Mouse (Mus musculus): ENCODE measurements around the gene Phf21a.

DNA sequence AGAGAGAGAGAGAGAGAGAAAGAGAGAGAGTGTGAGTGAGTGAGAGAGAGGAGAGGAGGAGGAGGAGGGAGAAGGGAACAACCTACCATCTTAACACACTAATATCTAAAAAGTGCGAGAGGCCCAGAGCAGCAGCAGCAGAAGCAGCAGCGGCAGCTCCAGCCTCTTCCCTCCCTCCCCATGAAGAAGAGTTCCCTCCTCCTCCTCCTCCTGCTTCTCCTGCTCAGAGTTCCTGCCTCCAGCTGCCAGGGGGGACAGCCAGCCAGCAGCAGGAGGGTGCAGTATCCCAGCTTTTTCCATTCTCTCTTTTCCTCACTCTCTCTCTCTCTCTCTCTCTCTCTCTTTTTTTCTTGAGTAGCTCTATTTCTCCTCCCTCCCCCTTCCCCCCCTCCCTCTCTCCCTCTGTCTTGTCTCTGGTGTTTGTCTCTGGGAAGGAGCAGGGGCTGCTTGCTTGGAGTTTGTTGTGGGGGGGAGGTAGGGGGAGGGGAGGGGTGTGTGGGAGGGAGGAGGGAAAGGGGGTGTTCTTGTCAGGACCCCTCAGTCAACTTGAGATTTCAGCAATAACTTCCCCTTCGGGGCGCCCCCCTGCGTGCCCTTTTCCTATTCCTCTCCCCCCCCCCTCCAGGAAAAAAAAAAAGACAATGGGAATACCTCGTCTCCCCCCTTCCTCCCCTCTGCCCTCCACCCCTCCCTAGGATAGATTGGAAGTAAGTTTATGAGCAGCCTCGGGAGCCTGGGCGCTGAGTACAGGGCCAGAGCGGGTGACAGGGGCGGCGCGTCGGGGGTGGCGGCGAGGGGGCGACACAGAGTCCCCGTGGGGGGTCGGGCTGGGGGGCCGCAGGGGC, 91.4 kb downstream of the Phf21a start:
- TF ChIP-seq CTCF (IDR thresholded peaks at IDR 0.05; ENCODE audit: low read depth) (no peak), EP300 (IDR thresholded peaks at IDR 0.05; ENCODE audit: low read depth) (no peak)
